Mouse (Mus musculus): Measurements from ENCODE around the gene Spr. TPM values are rescaled to one million over a fixed set of nuclear protein-coding genes. Genes with fewer than 3 reads are reported as not detected.
A peak's percentile ranks its signal among the peaks of the same experiment; 100 is the strongest.
"Not testable (repeated sequence)": the region's sequence is repeated elsewhere in the genome, so short reads cannot be mapped to it uniquely, and the experiment has no call there.

Gene Spr
- polyA plus RNA-seq, 1 experiment from 2014 or later: 78.8 TPM

DNA sequence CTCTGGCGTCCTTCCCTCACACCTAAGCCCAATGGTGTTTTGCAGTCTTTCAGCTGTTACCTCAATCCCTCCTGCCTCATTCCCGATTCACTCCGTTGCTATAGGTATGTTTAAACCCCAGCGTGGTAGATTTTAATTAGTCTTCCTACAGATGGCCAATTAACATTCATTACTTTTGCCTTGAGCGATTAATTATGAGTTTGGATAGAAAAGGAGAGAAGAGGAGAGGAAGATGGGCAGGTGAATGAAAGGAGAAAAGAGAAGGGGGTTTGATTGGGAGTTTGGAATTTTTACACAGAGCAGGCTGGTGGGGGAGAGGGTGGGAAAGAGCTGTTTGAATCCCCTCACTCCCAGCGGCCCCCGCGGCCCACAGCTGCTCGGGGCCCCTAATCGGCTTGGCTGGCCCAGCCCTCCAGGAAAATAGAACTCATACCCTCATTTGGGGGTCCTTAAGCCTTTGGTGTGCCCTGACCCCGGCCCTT lies 27.9 kb upstream of the Spr start:
- Histone ChIP-seq H3K4me1 (replicated peaks; ENCODE audit: insufficient read depth, low read length) (no peaks in the 10 kb centered on the region), H3K9me3 (replicated peaks; ENCODE audit: low read length) (no peaks in the 10 kb centered on the region), H3K27me3 (ENCODE audit: insufficient read depth, low read length) (no peaks in the 10 kb centered on the region), H3K9ac (ENCODE audit: low read depth, low read length) (no peak overlapping the region), H3K27ac (no peak overlapping the region), H3K4me3 (replicated peaks; ENCODE audit: low read depth, low read length) (no peak overlapping the region), H3K36me3 (ENCODE audit: insufficient read depth, low read length) (no peaks in the 10 kb centered on the region), H3K4me2 (ENCODE audit: low read length) (no peak overlapping the region)
- 61% methylated on average over 11 of the region's 11 CpGs for WGBS
- ATAC-seq (replicated peaks; ENCODE audit: low FRiP score, low read depth) (no peak), DNase-seq (ENCODE audit: low spot score) (no peak)
- no peak for TF ChIP-seq CTCF (IDR thresholded peaks at IDR 0.05; ENCODE audit: low read depth)

DNA sequence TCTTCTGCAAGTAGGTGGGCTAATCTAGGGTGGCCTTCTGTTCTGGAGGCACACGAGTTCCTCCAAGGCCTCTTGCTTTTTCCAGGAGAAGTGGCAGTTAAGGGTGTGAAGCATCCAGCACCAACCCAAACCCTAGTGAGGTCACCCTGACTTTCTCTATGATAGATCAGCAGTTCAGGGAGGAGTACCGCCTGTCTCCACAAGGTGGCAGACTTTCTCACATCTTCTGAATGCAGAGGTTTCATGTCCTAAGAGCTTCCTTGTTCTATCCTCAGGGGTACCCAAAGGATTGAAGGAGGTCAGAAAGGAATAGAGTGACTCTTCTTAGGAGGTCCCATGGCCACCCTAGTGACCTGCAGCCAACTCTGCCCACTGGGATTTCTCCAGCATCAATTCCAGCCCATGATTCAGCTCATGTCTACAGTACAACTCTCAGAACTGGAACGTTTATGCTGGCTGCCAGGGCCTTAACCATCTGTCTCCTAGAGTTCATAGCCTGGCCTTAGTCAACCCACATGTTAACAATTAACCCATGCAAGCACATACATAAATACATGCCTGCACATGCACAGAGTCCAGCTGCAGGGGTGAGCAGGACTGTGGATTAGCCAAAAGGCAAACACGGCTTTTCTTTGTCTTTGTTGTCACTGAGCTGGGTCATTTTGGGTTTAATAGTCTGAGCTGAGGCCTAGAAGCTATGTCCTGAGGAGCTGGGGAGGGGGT lies 22.8 kb upstream of the Spr start:
- Histone ChIP-seq H3K36me3 (ENCODE audit: insufficient read depth, low read length) (no peaks in the 10 kb centered on the region), H3K9ac (ENCODE audit: low read depth, low read length) (no peak overlapping the region), H3K4me1 (replicated peaks; ENCODE audit: insufficient read depth, low read length) (no peaks in the 10 kb centered on the region), H3K9me3 (replicated peaks; ENCODE audit: low read length) (no peaks in the 10 kb centered on the region), H3K4me2 (ENCODE audit: low read length) (no peak overlapping the region), H3K27ac (no peak overlapping the region), H3K4me3 (replicated peaks; ENCODE audit: low read depth, low read length) (no peak overlapping the region), H3K27me3 (ENCODE audit: insufficient read depth, low read length) (no peaks in the 10 kb centered on the region)
- ATAC-seq (replicated peaks; ENCODE audit: low FRiP score, low read depth) (peak; percentile 68), DNase-seq (ENCODE audit: low spot score) (peak; percentile 81)
- WGBS: 36% methylated on average over 4 of the region's 4 CpGs
- peak; percentile 94 for TF ChIP-seq CTCF (IDR thresholded peaks at IDR 0.05; ENCODE audit: low read depth)

DNA sequence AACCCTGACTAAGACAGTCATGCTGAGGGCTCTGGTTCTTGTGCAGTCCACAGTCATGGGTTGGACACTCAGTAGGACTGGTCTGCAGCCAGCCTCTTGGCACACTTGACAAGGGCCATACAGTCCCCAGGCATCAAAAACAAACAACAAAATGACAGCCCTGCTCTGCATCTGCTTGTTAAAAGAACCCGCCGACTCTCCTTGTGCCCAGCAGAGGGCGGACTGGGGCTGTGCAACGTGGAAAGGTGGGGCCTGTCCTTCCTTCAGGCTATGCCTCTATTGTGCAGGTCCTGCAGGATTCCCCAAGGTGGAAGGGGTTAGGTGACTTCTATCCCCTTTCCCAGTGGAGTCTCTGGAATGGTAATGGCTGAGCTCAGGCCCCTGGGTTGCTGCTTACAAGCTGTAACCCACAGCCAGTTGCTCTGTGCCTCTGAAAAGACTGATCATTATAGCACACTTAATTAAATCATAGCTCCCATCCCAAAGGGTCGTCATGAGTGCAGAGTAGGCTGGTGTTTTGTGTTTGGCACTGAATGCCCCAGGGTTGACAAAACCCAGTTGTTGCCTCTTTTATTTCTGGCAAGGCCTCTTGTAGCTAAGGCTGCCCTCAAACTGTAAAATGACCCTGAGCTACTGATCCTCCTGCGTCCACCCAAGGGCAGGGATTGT lies 21.7 kb upstream of the Spr start:
- peak; percentile 78 for TF ChIP-seq CTCF (IDR thresholded peaks at IDR 0.05; ENCODE audit: low read depth)
- WGBS: 25% methylated on average over 6 of the region's 6 CpGs

DNA sequence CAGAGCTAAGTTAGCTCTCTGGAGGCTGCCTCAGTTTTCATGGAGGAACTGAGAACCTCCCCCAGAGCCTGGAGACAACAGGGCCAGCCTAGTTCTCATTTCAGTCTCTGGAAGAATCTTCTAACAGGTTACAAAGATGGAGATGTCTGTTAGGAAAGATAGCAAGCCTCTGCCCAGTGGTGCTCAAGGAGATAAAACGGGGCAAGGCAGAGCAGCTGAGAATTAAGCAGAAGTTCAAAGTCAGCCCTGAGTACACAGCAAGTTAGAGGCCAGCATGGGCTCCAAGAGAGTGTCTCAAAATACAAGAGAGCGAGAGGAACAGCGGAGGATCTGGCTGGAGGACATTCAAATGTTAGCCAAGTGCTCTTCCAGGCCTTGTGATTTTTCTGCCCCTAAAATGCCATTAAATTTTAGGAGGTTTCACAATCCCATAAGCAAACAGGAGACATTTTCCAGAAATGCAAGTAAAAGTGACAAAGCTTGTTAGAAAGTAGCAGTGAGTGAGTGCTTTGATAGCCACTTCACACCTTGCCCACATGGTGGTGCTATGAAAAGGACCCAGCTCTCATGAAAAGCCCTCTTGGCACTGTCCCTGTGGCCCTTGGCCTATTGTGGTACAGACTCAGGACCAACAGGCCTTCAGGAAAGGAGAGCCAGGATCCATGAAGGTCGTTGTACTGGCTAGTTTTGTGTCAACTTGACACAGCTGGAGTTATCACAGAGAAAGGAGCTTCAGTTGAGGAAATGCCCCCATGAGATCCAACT lies 20.7 kb upstream of the Spr start:
- DNase-seq (ENCODE audit: low spot score): peak; percentile 3
- not testable (repeated sequence) for H3K9ac ChIP-seq (ENCODE audit: low read depth, low read length); H3K4me3 ChIP-seq (replicated peaks; ENCODE audit: low read depth, low read length); H3K27me3 ChIP-seq (ENCODE audit: insufficient read depth, low read length); ATAC-seq (replicated peaks; ENCODE audit: low FRiP score, low read depth); H3K27ac ChIP-seq; H3K9me3 ChIP-seq (replicated peaks; ENCODE audit: low read length); H3K4me2 ChIP-seq (ENCODE audit: low read length); H3K36me3 ChIP-seq (ENCODE audit: insufficient read depth, low read length); H3K4me1 ChIP-seq (replicated peaks; ENCODE audit: insufficient read depth, low read length)
- 80% methylated on average over 4 of the region's 4 CpGs for WGBS
- peak; percentile 53 for TF ChIP-seq CTCF (IDR thresholded peaks at IDR 0.05; ENCODE audit: low read depth)

More for the DNA sequence above, 21.7 kb upstream of the Spr start:
- DNase-seq (ENCODE audit: low spot score): peak; percentile 57
- not testable (repeated sequence) for H3K36me3 ChIP-seq (ENCODE audit: insufficient read depth, low read length); H3K4me1 ChIP-seq (replicated peaks; ENCODE audit: insufficient read depth, low read length); H3K9me3 ChIP-seq (replicated peaks; ENCODE audit: low read length); H3K4me2 ChIP-seq (ENCODE audit: low read length); H3K4me3 ChIP-seq (replicated peaks; ENCODE audit: low read depth, low read length); ATAC-seq (replicated peaks; ENCODE audit: low FRiP score, low read depth); H3K27ac ChIP-seq; H3K27me3 ChIP-seq (ENCODE audit: insufficient read depth, low read length); H3K9ac ChIP-seq (ENCODE audit: low read depth, low read length)

DNA sequence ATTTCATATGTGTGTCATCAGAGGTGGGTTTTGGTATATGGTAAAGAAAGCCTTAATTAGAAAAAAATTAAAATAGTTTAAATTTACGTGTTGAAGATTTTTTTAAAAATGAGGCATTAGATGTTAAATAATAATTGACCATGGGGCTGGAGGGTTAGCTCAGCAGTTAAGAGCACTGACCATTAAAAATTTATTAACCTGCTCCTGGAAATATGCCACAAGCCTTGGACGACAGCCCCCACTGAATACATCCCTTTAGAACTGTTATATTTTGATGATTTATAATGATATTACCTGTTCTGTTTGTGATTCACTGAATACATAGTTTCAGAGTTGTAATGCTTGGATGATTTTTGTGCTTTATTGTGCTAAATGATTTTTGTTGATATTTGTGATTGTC lies 19.0 kb upstream of the Spr start:
- not testable (repeated sequence) for H3K4me3 ChIP-seq (replicated peaks; ENCODE audit: low read depth, low read length); DNase-seq (ENCODE audit: low spot score); H3K36me3 ChIP-seq (ENCODE audit: insufficient read depth, low read length); ATAC-seq (replicated peaks; ENCODE audit: low FRiP score, low read depth); H3K27me3 ChIP-seq (ENCODE audit: insufficient read depth, low read length); H3K27ac ChIP-seq; H3K9me3 ChIP-seq (replicated peaks; ENCODE audit: low read length); H3K4me2 ChIP-seq (ENCODE audit: low read length); H3K4me1 ChIP-seq (replicated peaks; ENCODE audit: insufficient read depth, low read length); H3K9ac ChIP-seq (ENCODE audit: low read depth, low read length)
- 49% methylated on average over 2 of the region's 2 CpGs for WGBS

DNA sequence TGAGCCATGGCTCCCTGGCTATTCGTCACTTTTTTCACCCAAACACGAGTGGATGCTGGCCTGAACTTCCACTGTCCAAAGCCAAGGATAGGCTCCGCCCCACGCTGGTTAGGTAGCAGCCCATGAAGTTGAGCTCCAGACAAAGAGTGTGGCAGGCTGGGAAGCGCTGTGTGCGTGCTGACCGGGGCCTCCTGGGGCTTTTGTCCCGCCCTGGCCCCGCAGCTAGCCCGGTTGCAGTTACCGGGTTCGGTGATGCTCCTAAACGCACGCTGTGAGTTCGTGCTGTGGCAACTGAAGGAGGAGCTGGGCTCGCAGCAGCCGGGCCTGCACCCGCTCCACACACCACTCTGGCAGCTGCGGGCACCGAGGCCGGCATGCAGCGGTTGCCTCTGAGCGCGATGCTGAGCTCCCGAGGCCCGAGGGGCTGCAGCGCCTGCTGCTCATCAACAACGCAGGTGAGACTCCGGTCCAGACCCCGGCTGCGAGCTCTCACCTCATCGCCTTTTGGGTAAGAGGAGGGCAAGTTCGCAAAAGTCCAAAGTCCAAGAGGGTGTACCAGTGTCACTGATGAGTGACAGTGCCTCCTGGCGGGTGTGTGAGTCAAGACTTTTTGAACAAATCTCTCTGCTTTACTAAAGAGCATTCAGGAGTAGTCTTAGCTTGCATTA lies 17.4 kb upstream of the Spr start:
- H3K36me3 ChIP-seq (ENCODE audit: insufficient read depth, low read length): no peaks in the 10 kb centered on the region
- H3K9me3 ChIP-seq (replicated peaks; ENCODE audit: low read length): no peaks in the 10 kb centered on the region
- H3K4me2 ChIP-seq (ENCODE audit: low read length): peak overlapping the region; percentile 84
- H3K9ac ChIP-seq (ENCODE audit: low read depth, low read length): peak overlapping the region; percentile 63
- H3K27me3 ChIP-seq (ENCODE audit: insufficient read depth, low read length): no peaks in the 10 kb centered on the region
- peak; percentile 51; the same call in 1 of the 2 replicates for ATAC-seq (replicated peaks; ENCODE audit: low FRiP score, low read depth)
- peak; percentile 84 for DNase-seq (ENCODE audit: low spot score)
- 3% methylated on average over 34 of the region's 34 CpGs for WGBS
- H3K4me3 ChIP-seq (replicated peaks; ENCODE audit: low read depth, low read length): peak overlapping the region; percentile 41
- TF ChIP-seq CTCF (IDR thresholded peaks at IDR 0.05; ENCODE audit: low read depth): peak; percentile 69
- 0 out of 2 replicates have a peak, but pooled peaks cover 5% of the 10 kb centered on the region for H3K4me1 ChIP-seq (replicated peaks; ENCODE audit: insufficient read depth, low read length)
- H3K27ac ChIP-seq: no peak overlapping the region
